ENCODE assay signal across 9 mouse cellular contexts in the genomic region with DNA sequence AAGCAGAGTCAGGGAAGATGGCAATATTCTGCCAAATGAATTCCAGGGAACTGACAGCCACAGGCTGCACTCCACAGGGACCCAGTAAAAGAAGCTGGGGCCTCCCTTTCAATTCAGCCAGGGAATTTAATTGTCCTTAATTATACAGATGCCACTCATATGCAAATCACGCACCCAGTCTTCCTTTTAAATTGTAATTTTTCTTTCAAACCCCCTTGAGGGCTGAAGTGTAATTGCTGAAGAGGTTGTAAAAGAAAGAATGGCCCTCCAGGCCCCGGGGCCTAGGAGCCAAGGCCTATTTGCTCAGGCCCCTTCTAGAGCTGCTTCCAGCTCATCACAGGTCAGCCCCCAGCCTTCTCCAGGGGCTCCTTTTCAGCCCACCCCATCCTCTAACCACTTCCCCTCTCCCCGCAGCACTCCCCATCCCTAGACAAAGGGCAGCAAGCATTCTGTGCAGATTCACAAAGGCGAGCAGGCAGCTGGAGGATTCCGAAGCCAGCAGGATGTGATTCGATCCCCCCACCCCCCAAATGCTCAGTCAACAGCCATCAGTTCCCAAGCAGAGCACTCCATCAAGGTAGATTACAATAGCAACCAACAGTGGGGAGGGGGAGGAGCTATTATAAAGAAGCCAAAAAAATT. TPM values are rescaled to one million over a fixed set of nuclear protein-coding genes. Genes with fewer than 3 reads are reported as not detected.
DNase-seq lines count a peak whose midpoint lies in the region; ATAC-seq lines count a peak whose summit lies in the region.
"Had no signal": no experiment of that assay in that cellular context is flagged by ENCODE, and none has a peak within 500 bp of the region (broad histone marks: within the 10 kb centered on the region; RNA-seq: fewer than 3 reads in every experiment).

No protein-coding gene starts in this region.

- no peaks in the 10 kb centered on the region for H3K9me3 ChIP-seq in embryonic facial prominence, embryonic 10.5 days
- H3K9me3 ChIP-seq in hindbrain, embryonic 15.5 days, result no peaks in the 10 kb centered on the region
- H3K9me3 ChIP-seq in neural tube, embryonic 14.5 days (ENCODE audit: control insufficient read depth, low read length), result no peaks in the 10 kb centered on the region

- peak overlapping the region; percentile 78 for H3K27ac ChIP-seq in embryonic facial prominence, embryonic 10.5 days (replicated peaks)
- peak overlapping the region; percentile 83 for H3K27ac ChIP-seq in hindbrain, embryonic 15.5 days (replicated peaks)
- H3K27ac ChIP-seq in neural tube, embryonic 14.5 days (ENCODE audit: low read depth, low read length), result peak overlapping the region; percentile 88

- peaks cover 5% of the 10 kb centered on the region; the same call in 1 of the 2 replicates for H3K36me3 ChIP-seq in embryonic facial prominence, embryonic 10.5 days (replicated peaks)
- no peaks in the 10 kb centered on the region for H3K36me3 ChIP-seq in hindbrain, embryonic 15.5 days
- H3K36me3 ChIP-seq in neural tube, embryonic 14.5 days (ENCODE audit: control insufficient read depth, insufficient read depth, low read length), result no peaks in the 10 kb centered on the region

- peak overlapping the region; percentile 20; the same call in 1 of the 2 replicates for H3K4me2 ChIP-seq in hindbrain, embryonic 15.5 days
- peak overlapping the region; percentile 12; the same call in 1 of the 2 replicates for H3K4me2 ChIP-seq in neural tube, embryonic 14.5 days (ENCODE audit: low read depth, low read length)

- H3K4me3 ChIP-seq in embryonic facial prominence, embryonic 10.5 days, result no peak overlapping the region
- H3K4me3 ChIP-seq in hindbrain, embryonic 15.5 days, result no peak overlapping the region
- no peak overlapping the region for H3K4me3 ChIP-seq in neural tube, embryonic 14.5 days (ENCODE audit: low read depth, low read length)

- peak; percentile 46 to 52 for DNase-seq in right cerebral cortex, postnatal 10 days (ENCODE audit: low spot score in 2 of 2)
- no peak for DNase-seq in right cerebral cortex, postnatal 14 days
- peak; percentile 68 for DNase-seq in embryonic facial prominence, embryonic 10.5 days (ENCODE audit: low spot score)
- DNase-seq in cerebellum, adult 11 months, result no peak
- DNase-seq in cerebellum, adult 9-10 months, result no peak
- DNase-seq in kidney, postnatal 25 days, result no peak
- DNase-seq: lung, adult 18-20 months had no signal

- 6% methylated on average over 6 of the region's 6 CpGs for WGBS in embryonic facial prominence, embryonic 10.5 days
- 5% methylated on average over 6 of the region's 6 CpGs for WGBS in hindbrain, embryonic 15.5 days
- WGBS in neural tube, embryonic 14.5 days, result 3% methylated on average over 6 of the region's 6 CpGs

- peak; percentile 83 for ATAC-seq in hindbrain, embryonic 15.5 days (ENCODE audit: low FRiP score, low read depth)
- peak; percentile 89 for ATAC-seq in neural tube, embryonic 14.5 days (ENCODE audit: low read depth)

- H3K9ac ChIP-seq in hindbrain, embryonic 15.5 days, result no peak overlapping the region
- H3K9ac ChIP-seq in neural tube, embryonic 14.5 days (replicated peaks; ENCODE audit: low read depth, low read length), result peak overlapping the region; percentile 35; the same call in 1 of the 2 replicates

- H3K27me3 ChIP-seq in embryonic facial prominence, embryonic 10.5 days (replicated peaks; ENCODE audit: low read depth, poor library complexity, severe bottlenecking), result no peaks in the 10 kb centered on the region
- no peaks in the 10 kb centered on the region for H3K27me3 ChIP-seq in hindbrain, embryonic 15.5 days
- H3K27me3 ChIP-seq in neural tube, embryonic 14.5 days (ENCODE audit: control insufficient read depth, insufficient read depth, low read length), result no peaks in the 10 kb centered on the region

- H3K4me1 ChIP-seq in embryonic facial prominence, embryonic 10.5 days, result peaks cover 87% of the 10 kb centered on the region
- H3K4me1 ChIP-seq in hindbrain, embryonic 15.5 days (replicated peaks), result peaks cover 64% of the 10 kb centered on the region
- H3K4me1 ChIP-seq in neural tube, embryonic 14.5 days (ENCODE audit: control insufficient read depth, insufficient read depth, low read length), result peaks cover 51% of the 10 kb centered on the region

RNA-seq across cellular contexts. Expression of gene Tmem131l, which starts 59.6 kb away (rescaled TPM):
- 82.6 and 84.7 TPM in 2 replicates for polyA plus RNA-seq in embryonic facial prominence, embryonic 10.5 days (2016; fragmentation: Nextera tagmentation; extraction: Ambion mirVana)
- polyA plus RNA-seq in hindbrain, embryonic 15.5 days (2015; fragmentation: Nextera tagmentation; extraction: Ambion mirVana), result 46.6 and 48.6 TPM in 2 replicates
- polyA plus RNA-seq in neural tube, embryonic 14.5 days (2014; fragmentation: Nextera tagmentation; extraction: Ambion mirVana), result 63.6 and 71.4 TPM in 2 replicates

Comparison
In these comparisons a context has a peak if more than half of its experiments do, and no peak if none do; other contexts are left out.
1. DNase-seq: peak in right cerebral cortex, postnatal 10 days (2 of 2) and embryonic facial prominence, embryonic 10.5 days (single experiment); none in right cerebral cortex, postnatal 14 days (single experiment), cerebellum, adult 11 months (single experiment), cerebellum, adult 9-10 months (single experiment) and kidney, postnatal 25 days (0 of 2).
2. Peak in every context shown above with its lines, with median percentiles within 50 percentile points of each other: H3K27ac ChIP-seq.